Mouse (Mus musculus): Measurements from ENCODE around the gene Pars2. TPM values are rescaled to one million over a fixed set of nuclear protein-coding genes. Genes with fewer than 3 reads are reported as not detected.
A peak's percentile ranks its signal among the peaks of the same experiment; 100 is the strongest.

Gene Pars2
- polyA plus RNA-seq, 1 experiment from 2014 or later, result 14.2 TPM

- Histone ChIP-seq H3K9ac (replicated peaks) (peak overlapping the region; percentile 60; the same call in 1 of the 2 replicates), H3K27me3 (no peaks in the 10 kb centered on the region), H3K36me3 (peaks cover 15% of the 10 kb centered on the region; the same call in 1 of the 2 replicates), H3K4me3 (peak overlapping the region; percentile 61), H3K9me3 (no peaks in the 10 kb centered on the region), H3K27ac (replicated peaks) (no peak overlapping the region), H3K4me2 (replicated peaks) (peak overlapping the region; percentile 67), H3K4me1 (peaks cover 8% of the 10 kb centered on the region)
- WGBS, result 45% methylated on average over 3 of the region's 3 CpGs
- ATAC-seq (replicated peaks), result peak; percentile 29
Observed at GRCm38 (mm10) chr4:106679152-106679551, 28.3 kb downstream of the Pars2 start.

- Histone ChIP-seq H3K9me3 (no peaks in the 10 kb centered on the region), H3K4me1 (peaks cover 8% of the 10 kb centered on the region), H3K4me3 (no peak overlapping the region), H3K4me2 (replicated peaks) (no peak overlapping the region), H3K9ac (replicated peaks) (no peak overlapping the region), H3K27me3 (no peaks in the 10 kb centered on the region), H3K36me3 (peaks cover 10% of the 10 kb centered on the region; the same call in 1 of the 2 replicates), H3K27ac (replicated peaks) (no peak overlapping the region)
- 57% methylated on average over 2 of the region's 2 CpGs for WGBS
- ATAC-seq (replicated peaks), result no peak
Observed at GRCm38 (mm10) chr4:106680955-106681354, 30.1 kb downstream of the Pars2 start.

GRCm38 (mm10) chr4:106688636-106689296, 37.9 kb downstream of the Pars2 start:
- Histone ChIP-seq H3K9me3 (no peaks in the 10 kb centered on the region), H3K4me2 (replicated peaks) (no peak overlapping the region), H3K27me3 (no peaks in the 10 kb centered on the region; the same call in 1 of the 2 replicates), H3K4me3 (no peak overlapping the region), H3K9ac (replicated peaks) (no peak overlapping the region), H3K36me3 (no peaks in the 10 kb centered on the region), H3K4me1 (no peaks in the 10 kb centered on the region), H3K27ac (replicated peaks) (no peak overlapping the region)
- no peak for ATAC-seq (replicated peaks)
- WGBS, result 66% methylated on average over 3 of the region's 3 CpGs

GRCm38 (mm10) chr4:106693841-106694430, 43.1 kb downstream of the Pars2 start:
- H3K36me3 ChIP-seq, result no peaks in the 10 kb centered on the region

GRCm38 (mm10) chr4:106699989-106700388, 49.1 kb downstream of the Pars2 start:
- ATAC-seq (replicated peaks), result 0 out of 2 replicates have a peak, but pooled peaks have one; percentile 8
- Histone ChIP-seq H3K27ac (replicated peaks) (peak overlapping the region; percentile 76), H3K27me3 (no peaks in the 10 kb centered on the region), H3K4me2 (replicated peaks) (no peak overlapping the region), H3K36me3 (no peaks in the 10 kb centered on the region), H3K4me3 (no peak overlapping the region), H3K4me1 (peaks cover 28% of the 10 kb centered on the region), H3K9ac (replicated peaks) (no peak overlapping the region), H3K9me3 (no peaks in the 10 kb centered on the region)
- WGBS, result 19% methylated on average over 9 of the region's 9 CpGs

More at GRCm38 (mm10) chr4:106693841-106694430, 43.1 kb downstream of the Pars2 start:
- no peak overlapping the region for H3K4me3 ChIP-seq
- H3K4me2 ChIP-seq (replicated peaks), result no peak overlapping the region
- H3K9me3 ChIP-seq, result no peaks in the 10 kb centered on the region
- H3K27me3 ChIP-seq, result no peaks in the 10 kb centered on the region; the same call in 1 of the 2 replicates
- no peaks in the 10 kb centered on the region for H3K4me1 ChIP-seq
- no peak overlapping the region for H3K27ac ChIP-seq (replicated peaks)
- no peak overlapping the region for H3K9ac ChIP-seq (replicated peaks)
- WGBS, result 85% methylated on average over 15 of the region's 15 CpGs
- no peak for ATAC-seq (replicated peaks)

GRCm38 (mm10) chr4:106700798-106701197, 49.9 kb downstream of the Pars2 start:
- Histone ChIP-seq H3K27ac (replicated peaks) (peak overlapping the region; percentile 79), H3K4me3 (no peak overlapping the region), H3K9me3 (no peaks in the 10 kb centered on the region), H3K27me3 (no peaks in the 10 kb centered on the region), H3K4me1 (peaks cover 35% of the 10 kb centered on the region), H3K4me2 (replicated peaks) (no peak overlapping the region), H3K9ac (replicated peaks) (no peak overlapping the region), H3K36me3 (no peaks in the 10 kb centered on the region)
- WGBS, result 41% methylated on average over 4 of the region's 4 CpGs
- no peak for ATAC-seq (replicated peaks)

GRCm38 (mm10) chr4:106703956-106704355, 53.1 kb downstream of the Pars2 start:
- Histone ChIP-seq H3K9ac (replicated peaks) (no peak overlapping the region), H3K9me3 (no peaks in the 10 kb centered on the region), H3K27ac (replicated peaks) (peak overlapping the region; percentile 81), H3K4me3 (no peak overlapping the region), H3K36me3 (no peaks in the 10 kb centered on the region), H3K4me1 (peaks cover 35% of the 10 kb centered on the region), H3K27me3 (no peaks in the 10 kb centered on the region), H3K4me2 (replicated peaks) (no peak overlapping the region)
- no peak for ATAC-seq (replicated peaks)
- 82% methylated on average over 10 of the region's 10 CpGs for WGBS

- Histone ChIP-seq H3K36me3 (no peaks in the 10 kb centered on the region), H3K9ac (replicated peaks) (no peak overlapping the region; the same call in 1 of the 2 replicates), H3K27me3 (no peaks in the 10 kb centered on the region), H3K9me3 (no peaks in the 10 kb centered on the region), H3K27ac (replicated peaks) (peak overlapping the region; percentile 81), H3K4me2 (replicated peaks) (no peak overlapping the region), H3K4me1 (peaks cover 35% of the 10 kb centered on the region), H3K4me3 (no peak overlapping the region)
- 32% methylated on average over 11 of the region's 11 CpGs for WGBS
- peak; percentile 62 for ATAC-seq (replicated peaks)
Observed at GRCm38 (mm10) chr4:106704416-106704815, 53.5 kb downstream of the Pars2 start.

Other genes with a start within 250 kb of the Pars2 start
- gene Pcsk9, start 186.7 kb upstream of the Pars2 start, polyA plus RNA-seq (2015; fragmentation: Nextera tagmentation; extraction: Ambion mirVana), result 0.75 and 0.80 TPM in 2 replicates
- gene Bsnd, start 158.8 kb upstream of the Pars2 start, polyA plus RNA-seq (2015; fragmentation: Nextera tagmentation; extraction: Ambion mirVana), result not detected in 2 replicates
- 4.0 and 4.5 TPM in 2 replicates for gene Dhcr24, start 90.0 kb upstream of the Pars2 start, polyA plus RNA-seq (2015; fragmentation: Nextera tagmentation; extraction: Ambion mirVana)
- not detected in 2 replicates for gene Lexm, start 33.8 kb upstream of the Pars2 start, polyA plus RNA-seq (2015; fragmentation: Nextera tagmentation; extraction: Ambion mirVana)
- gene Ttc22, start 28.6 kb upstream of the Pars2 start, polyA plus RNA-seq (2015; fragmentation: Nextera tagmentation; extraction: Ambion mirVana), result 0.34 and 0.62 TPM in 2 replicates
- gene Ttc4, start 27.9 kb downstream of the Pars2 start, polyA plus RNA-seq (2015; fragmentation: Nextera tagmentation; extraction: Ambion mirVana), result 121 and 124 TPM in 2 replicates
- 0.20 and 0.87 TPM in 2 replicates for gene Mroh7, start 79.9 kb downstream of the Pars2 start, polyA plus RNA-seq (2015; fragmentation: Nextera tagmentation; extraction: Ambion mirVana)
- gene Fam151a, start 82.8 kb downstream of the Pars2 start, polyA plus RNA-seq (2015; fragmentation: Nextera tagmentation; extraction: Ambion mirVana), result not detected in 2 replicates
- gene Acot11, start 153.9 kb downstream of the Pars2 start, polyA plus RNA-seq (2015; fragmentation: Nextera tagmentation; extraction: Ambion mirVana), result 0.92 and 1.3 TPM in 2 replicates